Mouse (Mus musculus) MEL (cell line): Measurements from ENCODE around the gene Hk3. TPM values are rescaled to one million over a fixed set of nuclear protein-coding genes. Genes with fewer than 3 reads are reported as not detected.

ENCODE experiments used
- DNase-seq: peaks from one replicate; pipeline ENCODE4 v3.0.0; 2011; ENCODE audit warnings: low read depth, low spot score
- H3K27ac ChIP-seq: 2 replicates; pipeline ENCODE4 v1.5.1; 2012; ENCODE audit warnings: low read depth, mild to moderate bottlenecking, control low read depth, low read length, moderate library complexity; ENCODE audit not compliant: control insufficient read depth
- H3K27me3 ChIP-seq, 2 experiments: fragments of 150-350 bp in 1 of 2; sonication (generic) in 1 of 2; 2 replicates each; pipeline ENCODE4 v1.6.1; 2012; ENCODE audit warnings: low read length in 2 of 2, mild to moderate bottlenecking in 2 of 2, improper control_type of control experiment in 1 of 2, moderate library complexity in 1 of 2; ENCODE audit not compliant: insufficient read depth in 2 of 2, control insufficient read depth in 1 of 2
- H3K36me3 ChIP-seq, 2 experiments: 2 replicates each; pipeline ENCODE4 v1.6.1; 2012 to 2014; ENCODE audit warnings: low read length in 2 of 2, improper control_type of control experiment in 1 of 2, inconsistent platforms in 1 of 2, mild to moderate bottlenecking in 1 of 2; ENCODE audit not compliant: insufficient read depth in 2 of 2, control insufficient read depth in 1 of 2
- H3K4me1 ChIP-seq, 2 experiments: fragments of 150-350 bp in 1 of 2; sonication (generic) in 1 of 2; 2 replicates each; pipeline ENCODE4 v1.6.1; 2012; ENCODE audit warnings: low read length in 2 of 2, improper control_type of control experiment in 1 of 2, mild to moderate bottlenecking in 1 of 2; ENCODE audit not compliant: insufficient read depth in 2 of 2, control insufficient read depth in 1 of 2
- H3K4me3 ChIP-seq, 2 experiments: fragments of 150-350 bp in 1 of 2; sonication (generic) in 1 of 2; 2 replicates each; pipeline ENCODE4 v1.5.1; 2012; ENCODE audit warnings: low read depth in 2 of 2, low read length in 2 of 2, mild to moderate bottlenecking in 2 of 2, moderate library complexity in 2 of 2, control low read depth in 1 of 2, improper control_type of control experiment in 1 of 2; ENCODE audit not compliant: control insufficient read depth in 1 of 2, insufficient read depth in 1 of 2
- H3K79me2 ChIP-seq: 2 replicates; pipeline ENCODE4 v1.6.1; 2012; ENCODE audit warnings: mild to moderate bottlenecking, low read length, moderate library complexity; ENCODE audit not compliant: control insufficient read depth, poor library complexity, insufficient read depth
- H3K9ac ChIP-seq: 2 replicates; pipeline ENCODE4 v1.6.1; 2012; ENCODE audit warnings: low read depth, mild to moderate bottlenecking, control low read depth, low read length, moderate library complexity; ENCODE audit not compliant: control insufficient read depth, poor library complexity, severe bottlenecking
- H3K9me3 ChIP-seq: fragments of 150-350 bp; sonication (generic); replicated peaks from 2 replicates; pipeline ENCODE4 v1.6.1; 2012; ENCODE audit warnings: mild to moderate bottlenecking, low read length, improper control_type of control experiment, moderate library complexity; ENCODE audit not compliant: insufficient read depth
- CHD2 ChIP-seq: IDR thresholded peaks from 2 replicates; pipeline ENCODE4 v1.6.1; 2011; ENCODE audit warnings: low read length, improper control_type of control experiment
- CTCF ChIP-seq, 3 experiments: IDR thresholded peaks in 2 of 3; conservative IDR thresholded peaks in 1 of 3; 2 replicates each; pipeline ENCODE4 v1.5.1; 2011 to 2012; ENCODE audit warnings: low read length in 3 of 3, low read depth in 2 of 3, mild to moderate bottlenecking in 2 of 3, improper control_type of control experiment in 1 of 3, inconsistent platforms in 1 of 3, mixed read lengths in 1 of 3, moderate library complexity in 1 of 3; ENCODE audit not compliant: control insufficient read depth in 1 of 3, insufficient read depth in 1 of 3, poor library complexity in 1 of 3, severe bottlenecking in 1 of 3
- ETS1 ChIP-seq: IDR thresholded peaks from 2 replicates; pipeline ENCODE4 v1.6.1; 2012; ENCODE audit warnings: low read depth, mild to moderate bottlenecking, inconsistent platforms, low read length, improper control_type of control experiment, moderate library complexity
- GATA1 ChIP-seq: IDR thresholded peaks from 2 replicates; pipeline ENCODE4 v1.6.1; 2011; ENCODE audit warnings: low read depth, low read length, improper control_type of control experiment
- HCFC1 ChIP-seq: IDR thresholded peaks from 2 replicates; pipeline ENCODE4 v1.6.1; 2012; ENCODE audit warnings: low read depth, mild to moderate bottlenecking, inconsistent platforms, low read length, improper control_type of control experiment, moderate library complexity
- MAX ChIP-seq: IDR thresholded peaks from 2 replicates; pipeline ENCODE4 v1.6.1; 2011; ENCODE audit warnings: low read length, improper control_type of control experiment
- MEF2A ChIP-seq: IDR thresholded peaks from 2 replicates; pipeline ENCODE4 v1.6.1; 2014; ENCODE audit warnings: low read depth, mild to moderate bottlenecking, inconsistent platforms, low read length, improper control_type of control experiment; ENCODE audit not compliant: poor library complexity, insufficient replicate concordance, severe bottlenecking; ENCODE audit errors: extremely low read depth
- MXI1 ChIP-seq: IDR thresholded peaks from 2 replicates; pipeline ENCODE4 v1.6.1; 2011; ENCODE audit warnings: mild to moderate bottlenecking, low read depth, low read length, improper control_type of control experiment
- MYB ChIP-seq: IDR thresholded peaks from 2 replicates; pipeline ENCODE4 v1.6.1; 2011; ENCODE audit warnings: mild to moderate bottlenecking, low read depth, low read length, improper control_type of control experiment
- POLR2AphosphoS5 ChIP-seq: IDR thresholded peaks from 2 replicates; pipeline ENCODE4 v1.6.1; 2012; ENCODE audit warnings: low read depth, borderline replicate concordance, mild to moderate bottlenecking, inconsistent platforms, low read length, moderate library complexity, mixed read lengths
- RCOR1 ChIP-seq: IDR thresholded peaks from 2 replicates; pipeline ENCODE4 v1.6.1; 2012; ENCODE audit warnings: low read depth, mild to moderate bottlenecking, inconsistent platforms, low read length, improper control_type of control experiment
- SIN3A ChIP-seq: IDR thresholded peaks from 2 replicates; pipeline ENCODE4 v1.6.1; 2012; ENCODE audit warnings: low read length, improper control_type of control experiment, inconsistent platforms
- TCF12 ChIP-seq: IDR thresholded peaks from 2 replicates; pipeline ENCODE4 v1.6.1; 2014; ENCODE audit warnings: low read depth, mild to moderate bottlenecking, inconsistent platforms, low read length, improper control_type of control experiment, moderate library complexity
- USF1 ChIP-seq: IDR thresholded peaks from 2 replicates; pipeline ENCODE4 v1.6.1; 2014; ENCODE audit warnings: low read depth, mild to moderate bottlenecking, inconsistent platforms, low read length, improper control_type of control experiment, moderate library complexity
- ZC3H11A ChIP-seq: IDR thresholded peaks from 2 replicates; pipeline ENCODE4 v1.6.1; 2012; ENCODE audit warnings: low read depth, mild to moderate bottlenecking, inconsistent platforms, low read length, improper control_type of control experiment
- ZMIZ1 ChIP-seq: IDR thresholded peaks from 2 replicates; pipeline ENCODE4 v1.6.1; 2012; ENCODE audit warnings: low read depth, mild to moderate bottlenecking, inconsistent platforms, low read length, improper control_type of control experiment, moderate library complexity
- ZNF384 ChIP-seq: IDR thresholded peaks from 2 replicates; pipeline ENCODE4 v1.6.1; 2012; ENCODE audit warnings: low read depth, mild to moderate bottlenecking, inconsistent platforms, low read length, improper control_type of control experiment
- polyA plus RNA-seq, 2 experiments: library from polyadenylated mRNA; stranded (reverse) in 1 of 2; unstranded in 1 of 2; fragments of >175 nt in 1 of 2; fragments of >200 nt in 1 of 2; gene quantifications; 2 replicates each; pipeline versions ENCODE4 v1.2.1 to v1.2.4; 2012; ENCODE audit warnings: low replicate concordance in 2 of 2, low read depth in 1 of 2; ENCODE audit not compliant: insufficient read length in 2 of 2, insufficient read depth in 1 of 2, missing spikeins in 1 of 2
- total RNA-seq: library from RNA; depleted of rRNA; stranded (reverse); fragments of 300-350 nt; gene quantifications from 2 replicates; pipeline ENCODE4 v1.2.3, GENCODE M21; 2012

The Hk3 gene
- total and polyA plus RNA-seq, 3 experiments: not detected

DNA sequence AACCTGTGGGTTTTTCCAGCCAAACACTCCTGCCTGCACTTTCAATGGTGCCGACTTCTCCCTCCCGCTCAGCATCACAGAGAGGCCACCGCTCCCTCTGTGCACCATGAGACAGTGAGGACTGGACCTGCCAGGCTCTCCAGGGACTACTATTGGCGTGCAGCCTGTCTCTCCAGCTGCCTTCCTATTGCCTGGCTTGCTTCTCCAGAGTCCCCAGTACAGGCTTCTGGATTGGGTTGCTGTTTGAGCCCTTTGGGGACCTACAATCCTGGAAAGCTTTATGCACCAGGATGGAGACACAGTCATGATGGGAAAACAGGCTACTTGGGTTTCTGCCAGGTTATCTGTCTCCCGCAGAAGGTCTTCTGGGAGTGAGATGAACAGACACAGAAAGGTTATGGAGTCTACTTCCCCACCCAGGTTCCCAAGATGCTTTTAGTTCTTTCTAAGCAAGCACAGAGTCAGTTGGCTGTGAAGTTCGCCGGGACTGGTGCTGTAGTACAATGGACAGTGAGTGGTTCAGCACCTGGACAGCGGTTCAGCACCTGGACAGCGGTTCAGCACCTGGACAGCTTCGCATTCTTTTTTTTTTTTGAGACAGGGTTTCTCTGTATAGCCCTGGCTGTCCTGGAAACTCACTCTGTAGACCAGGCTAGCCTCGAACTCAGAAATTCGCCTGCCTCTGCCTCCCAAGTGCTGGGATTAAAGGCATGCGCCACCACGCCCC is 50.5 kb downstream of the Hk3 start:
- TF ChIP-seq ETS1 (no peak), MXI1 (peak; percentile 68), ZNF384 (peak; percentile 95), TCF12 (no peak), MYB (no peak), SIN3A (peak; percentile 96), ZC3H11A (no peak)
- Histone ChIP-seq H3K9ac (no peak overlapping the region), H3K4me1 (no peaks in the 10 kb centered on the region), H3K27me3 (no peaks in the 10 kb centered on the region), H3K4me3 (no peak overlapping the region), H3K27ac (no peak overlapping the region), H3K79me2 (no peaks in the 10 kb centered on the region), H3K36me3 (no peaks in the 10 kb centered on the region), H3K9me3 (no peaks in the 10 kb centered on the region)
- DNase-seq: peak; percentile 59

DNA sequence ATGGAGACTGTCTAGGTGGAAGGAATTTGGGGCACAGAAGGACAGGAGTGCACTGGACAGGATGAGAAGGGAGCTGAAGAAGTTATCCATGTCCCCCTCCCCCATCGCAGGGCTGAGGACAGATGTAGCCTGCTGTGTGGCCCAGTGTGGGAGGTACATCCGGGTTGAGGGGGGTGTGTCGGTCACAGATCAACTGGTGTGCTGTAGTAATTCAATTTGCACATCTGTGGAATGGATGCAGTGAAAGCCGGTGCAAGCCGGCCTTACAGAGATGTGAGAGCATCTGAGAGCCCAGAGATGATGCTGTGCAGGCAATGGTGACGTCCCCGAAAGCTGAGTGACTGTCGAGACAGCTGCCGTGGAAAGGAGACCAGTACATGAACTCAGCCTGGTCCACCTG is 51.7 kb downstream of the Hk3 start:
- Histone ChIP-seq H3K9me3 (no peaks in the 10 kb centered on the region), H3K4me3 (no peak overlapping the region), H3K79me2 (no peaks in the 10 kb centered on the region), H3K36me3 (no peaks in the 10 kb centered on the region), H3K27ac (no peak overlapping the region), H3K4me1 (no peaks in the 10 kb centered on the region), H3K27me3 (no peaks in the 10 kb centered on the region), H3K9ac (no peak overlapping the region)
- no peak for DNase-seq
- TF ChIP-seq ETS1 (no peak), ZMIZ1 (no peak), HCFC1 (no peak), MEF2A (no peak), RCOR1 (no peak), POLR2AphosphoS5 (no peak), ZC3H11A (no peak), MAX (no peak), CHD2 (no peak), GATA1 (no peak), USF1 (no peak), CTCF (IDR thresholded peaks at IDR 0.05 in 2 of 3, conservative IDR thresholded peaks at IDR 0.05 in 1 of 3; ENCODE audit: control insufficient read depth in 1 of 3, insufficient read depth in 1 of 3, low read depth in 2 of 3, low read length in 3 of 3, poor library complexity in 1 of 3, severe bottlenecking in 1 of 3) (no peak)
